Mouse (Mus musculus): ENCODE data around the gene Cnot2.

DNA sequence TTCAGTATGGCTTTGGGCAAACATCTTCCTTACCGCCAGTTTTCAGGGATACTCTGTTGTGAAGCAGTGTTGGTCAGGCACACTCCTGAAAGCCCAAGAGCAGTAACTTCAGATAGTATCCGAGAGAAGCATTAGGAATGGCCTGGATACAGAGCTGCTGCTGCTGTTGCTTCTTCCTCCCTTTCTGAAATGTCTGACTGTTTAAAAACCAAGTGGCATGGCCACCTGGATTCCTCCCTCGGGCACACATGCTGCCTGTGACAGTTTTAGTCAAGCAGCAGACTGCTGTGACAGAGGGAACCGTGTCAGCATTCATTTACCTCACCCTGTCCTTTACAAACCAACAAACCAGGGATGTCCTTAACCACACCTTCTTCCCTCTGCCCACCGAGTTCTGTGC, 47.6 kb upstream of the Cnot2 start:
- TF ChIP-seq CTCF (IDR thresholded peaks at IDR 0.05; ENCODE audit: low read depth, low read length) (no peak), POLR2A (IDR thresholded peaks at IDR 0.05; ENCODE audit: extremely low read depth, insufficient read depth, low read length) (no peak)
